Mouse (Mus musculus): ENCODE data around the gene Tnp2. TPM values are rescaled to one million over a fixed set of nuclear protein-coding genes. Genes with fewer than 3 reads are reported as not detected.

Tnp2 gene
- not detected in 2 replicates for polyA plus RNA-seq (2014; fragmentation: Nextera tagmentation; extraction: Ambion mirVana)

DNA sequence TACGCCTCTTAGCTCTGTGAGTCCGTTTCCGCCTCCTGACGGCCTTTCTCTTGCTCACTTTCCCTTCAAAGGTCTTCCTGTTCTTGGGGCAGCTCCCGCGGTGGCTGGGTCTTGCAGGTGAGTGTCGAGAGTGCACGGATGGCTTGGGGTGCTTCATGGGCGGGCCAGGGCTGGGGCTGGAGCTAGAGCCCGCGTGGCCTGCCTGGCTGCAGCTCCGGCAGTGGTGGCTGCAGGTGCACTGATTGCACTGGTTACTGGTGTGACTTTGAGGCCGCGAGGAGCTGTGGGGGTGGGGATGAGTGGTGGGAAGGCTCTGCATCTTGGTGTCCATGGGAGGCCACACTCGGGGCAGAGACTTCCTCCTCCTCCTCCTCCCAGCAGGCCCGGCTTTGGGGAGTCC, at the start of gene Tnp2:
Tnp2 (minus strand) TSS at position 390 of the 400 bp plus-strand sequence.
- Histone ChIP-seq H3K4me3 (ENCODE audit: low read depth, low read length) (no peak within 1 kb of the TSS), H3K9ac (no peak within 1 kb of the TSS), H3K9me3 (ENCODE audit: low read depth, low read length) (no peaks in the 10 kb centered on the region), H3K4me1 (ENCODE audit: insufficient read depth) (peaks cover 8% of the 10 kb centered on the region), H3K27me3 (ENCODE audit: insufficient read depth, low read length) (no peaks in the 10 kb centered on the region), H3K4me2 (no peak within 1 kb of the TSS), H3K36me3 (ENCODE audit: insufficient read depth) (no peaks in the 10 kb centered on the region), H3K27ac (ENCODE audit: low read depth) (no peak within 1 kb of the TSS)
- ATAC-seq (ENCODE audit: insufficient read depth) (no peak), DNase-seq (no peak)
- no peak for TF ChIP-seq CTCF (IDR thresholded peaks at IDR 0.05; ENCODE audit: low read depth)
- 45% methylated on average over 16 of the region's 16 CpGs for WGBS

DNA sequence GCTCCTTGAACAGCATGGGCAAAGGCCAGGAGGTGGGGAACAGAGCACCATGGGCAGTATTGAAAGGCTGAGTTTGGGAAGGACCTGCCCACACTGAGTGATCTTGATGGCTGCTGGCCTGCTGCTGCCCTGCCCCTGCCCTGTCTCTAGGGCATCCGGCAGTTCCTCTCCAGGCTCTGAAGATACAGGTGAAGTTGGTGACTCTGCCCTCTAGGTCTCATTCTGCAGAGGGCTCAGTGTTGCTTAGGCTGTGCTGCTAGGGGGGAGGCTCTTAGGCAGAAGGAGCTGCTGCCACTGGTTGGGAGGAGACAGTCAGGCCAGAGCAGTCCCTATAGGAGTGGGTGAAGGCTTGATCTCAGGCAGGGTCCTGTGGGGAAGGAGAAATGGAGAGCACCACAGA, 49.4 kb upstream of the Tnp2 start:
- no peak overlapping the region for H3K4me2 ChIP-seq
- WGBS: 88% methylated on average over 1 of the region's 1 CpGs
- H3K27me3 ChIP-seq (ENCODE audit: insufficient read depth, low read length): no peaks in the 10 kb centered on the region
- H3K4me3 ChIP-seq (ENCODE audit: low read depth, low read length): no peak overlapping the region
- ATAC-seq (ENCODE audit: insufficient read depth): no peak
- peaks cover 13% of the 10 kb centered on the region for H3K4me1 ChIP-seq (ENCODE audit: insufficient read depth)
- no peak for TF ChIP-seq CTCF (IDR thresholded peaks at IDR 0.05; ENCODE audit: low read depth)
- no peaks in the 10 kb centered on the region for H3K9me3 ChIP-seq (ENCODE audit: low read depth, low read length)
- DNase-seq: no peak
- H3K9ac ChIP-seq: no peak overlapping the region
- H3K36me3 ChIP-seq (ENCODE audit: insufficient read depth): peaks cover 8% of the 10 kb centered on the region; the same call in 1 of the 2 replicates
- peak overlapping the region; percentile 54; the same call in 1 of the 2 replicates for H3K27ac ChIP-seq (ENCODE audit: low read depth)

DNA sequence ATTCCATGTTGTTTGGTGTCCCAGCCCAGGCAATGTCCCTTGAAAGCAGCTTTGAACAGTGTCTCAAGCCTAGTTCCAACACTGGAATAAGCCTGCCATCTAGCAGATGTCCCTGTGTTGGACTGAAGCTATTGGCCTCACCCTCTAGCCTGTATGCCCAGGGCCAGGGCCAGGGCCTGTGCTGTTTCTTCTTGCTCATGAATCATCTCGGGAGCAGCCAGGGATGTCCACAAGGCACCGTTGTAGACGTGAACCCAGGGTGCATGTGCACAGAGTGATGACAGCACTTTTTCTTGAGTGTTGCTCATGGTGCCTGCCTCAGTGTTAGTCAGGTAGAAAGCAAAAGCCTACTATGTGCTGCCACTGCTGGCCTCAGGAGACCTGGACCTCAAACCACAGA, 48.8 kb upstream of the Tnp2 start:
- no peak overlapping the region for H3K27ac ChIP-seq (ENCODE audit: low read depth)
- H3K9me3 ChIP-seq (ENCODE audit: low read depth, low read length): no peaks in the 10 kb centered on the region
- no peak overlapping the region for H3K9ac ChIP-seq
- no peak overlapping the region for H3K4me3 ChIP-seq (ENCODE audit: low read depth, low read length)
- H3K27me3 ChIP-seq (ENCODE audit: insufficient read depth, low read length): no peaks in the 10 kb centered on the region
- H3K36me3 ChIP-seq (ENCODE audit: insufficient read depth): peaks cover 8% of the 10 kb centered on the region; the same call in 1 of the 2 replicates
- ATAC-seq (ENCODE audit: insufficient read depth) (no peak), DNase-seq (no peak)
- H3K4me2 ChIP-seq: no peak overlapping the region
- H3K4me1 ChIP-seq (ENCODE audit: insufficient read depth): peaks cover 13% of the 10 kb centered on the region
- no peak for TF ChIP-seq CTCF (IDR thresholded peaks at IDR 0.05; ENCODE audit: low read depth)
- WGBS: 78% methylated on average over 3 of the region's 3 CpGs

DNA sequence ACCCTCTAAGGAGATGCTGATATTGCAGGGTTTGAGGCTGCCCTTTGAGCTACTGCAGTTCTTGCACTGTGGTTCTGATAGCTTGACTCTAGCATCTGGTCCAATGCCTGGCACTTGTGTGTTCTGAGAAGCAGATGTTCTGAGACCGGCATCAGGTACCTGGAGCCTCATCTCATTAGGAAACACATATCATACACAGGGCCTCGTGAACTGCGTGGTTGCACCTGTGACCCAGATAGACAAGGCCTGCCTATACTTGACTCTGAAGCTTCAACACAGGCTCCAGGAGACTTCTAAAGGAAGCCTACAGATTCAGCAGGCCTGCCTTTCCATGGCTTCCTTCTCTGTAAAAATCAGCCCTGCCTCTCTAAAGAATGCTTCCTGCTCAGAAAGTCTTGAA, 47.9 kb upstream of the Tnp2 start:
- H3K4me2 ChIP-seq: no peak overlapping the region
- H3K4me1 ChIP-seq (ENCODE audit: insufficient read depth): peaks cover 13% of the 10 kb centered on the region

DNA sequence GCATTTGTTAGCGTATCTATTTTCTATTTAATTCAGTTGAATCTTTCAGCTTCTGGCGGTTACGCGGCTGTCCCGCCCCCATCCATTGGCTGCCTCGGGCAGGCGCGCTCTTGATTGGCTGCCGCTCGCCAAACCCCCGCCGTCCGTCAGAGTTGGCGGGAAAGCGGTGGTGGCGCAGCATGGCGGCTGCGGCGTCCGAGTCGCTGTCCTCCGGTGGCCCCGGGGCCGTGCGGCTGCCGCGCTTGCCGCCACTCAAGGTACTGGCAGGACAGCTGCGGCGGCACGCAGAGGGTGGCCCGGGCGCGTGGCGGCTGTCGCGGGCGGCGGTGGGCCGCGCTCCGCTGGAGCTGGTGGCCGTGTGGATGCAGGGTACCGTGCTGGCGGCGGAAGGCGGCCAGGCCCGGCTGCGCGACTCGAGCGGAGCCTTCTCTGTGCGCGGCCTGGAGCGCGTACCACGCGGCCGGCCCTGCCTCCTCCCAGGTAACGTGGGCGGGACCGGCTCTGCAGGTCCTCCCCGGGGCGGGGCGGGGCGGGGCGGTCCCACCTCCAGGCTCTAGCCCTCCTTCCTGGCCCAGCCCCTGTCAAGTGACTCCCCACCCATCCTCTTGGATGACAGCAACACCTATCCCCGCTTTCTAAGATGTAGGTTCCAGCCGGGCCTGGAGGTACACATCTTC, 46.6 kb upstream of the Tnp2 start, which contains the start of gene Rmi2:
Rmi2 (plus strand) TSS at position 149 of the 677 bp plus-strand sequence.
- under 1% methylated on average over 67 of the region's 69 CpGs for WGBS
- peak; percentile 95 for DNase-seq
- Histone ChIP-seq H3K4me1 (ENCODE audit: insufficient read depth) (peaks cover 13% of the 10 kb centered on the region), H3K4me2 (peak within 1 kb of the TSS; percentile 90), H3K9ac (peak within 1 kb of the TSS; percentile 83), H3K36me3 (ENCODE audit: insufficient read depth) (0 out of 2 replicates have a peak, but pooled peaks cover 4% of the 10 kb centered on the region), H3K4me3 (ENCODE audit: low read depth, low read length) (peak within 1 kb of the TSS; percentile 80), H3K27me3 (ENCODE audit: insufficient read depth, low read length) (no peaks in the 10 kb centered on the region), H3K9me3 (ENCODE audit: low read depth, low read length) (no peaks in the 10 kb centered on the region), H3K27ac (ENCODE audit: low read depth) (peak within 1 kb of the TSS; percentile 95)
- no peak for TF ChIP-seq CTCF (IDR thresholded peaks at IDR 0.05; ENCODE audit: low read depth)
- peak; percentile 93 for ATAC-seq (ENCODE audit: insufficient read depth)

More for the DNA sequence above, 47.9 kb upstream of the Tnp2 start:
- Histone ChIP-seq H3K27me3 (ENCODE audit: insufficient read depth, low read length) (no peaks in the 10 kb centered on the region), H3K9ac (no peak overlapping the region), H3K9me3 (ENCODE audit: low read depth, low read length) (no peaks in the 10 kb centered on the region), H3K4me3 (ENCODE audit: low read depth, low read length) (no peak overlapping the region), H3K36me3 (ENCODE audit: insufficient read depth) (peaks cover 7% of the 10 kb centered on the region; the same call in 1 of the 2 replicates), H3K27ac (ENCODE audit: low read depth) (no peak overlapping the region)
- DNase-seq (no peak), ATAC-seq (ENCODE audit: insufficient read depth) (no peak)
- TF ChIP-seq CTCF (IDR thresholded peaks at IDR 0.05; ENCODE audit: low read depth): no peak
- WGBS: 84% methylated on average over 3 of the region's 3 CpGs

DNA sequence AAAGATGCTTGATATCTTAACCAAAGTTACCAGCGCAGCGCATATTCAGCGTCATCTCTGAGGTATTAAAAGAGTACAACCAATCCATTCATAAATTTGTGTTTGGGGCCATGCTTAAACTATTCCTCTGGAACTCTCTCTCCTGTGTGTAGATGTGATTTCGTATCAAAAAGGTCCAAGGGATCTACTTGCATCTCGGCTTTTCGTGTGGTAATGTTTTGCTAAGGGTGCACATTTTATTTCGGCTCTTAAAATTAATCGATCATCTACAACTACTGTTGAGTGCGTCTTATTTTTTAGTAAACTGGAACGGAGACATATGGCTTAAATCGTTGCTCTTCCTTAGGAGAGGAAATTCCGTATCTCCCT, 46.1 kb upstream of the Tnp2 start:
- H3K36me3 ChIP-seq (ENCODE audit: insufficient read depth): no peaks in the 10 kb centered on the region
- H3K4me3 ChIP-seq (ENCODE audit: low read depth, low read length): peak overlapping the region; percentile 80
- no peak overlapping the region; the same call in 1 of the 2 replicates for H3K27ac ChIP-seq (ENCODE audit: low read depth)
- H3K4me1 ChIP-seq (ENCODE audit: insufficient read depth): peaks cover 13% of the 10 kb centered on the region
- ATAC-seq (ENCODE audit: insufficient read depth) (peak; percentile 3; the same call in 1 of the 2 replicates), DNase-seq (peak; percentile 55)
- WGBS: 5% methylated on average over 12 of the region's 12 CpGs
- peak overlapping the region; percentile 90 for H3K4me2 ChIP-seq
- no peaks in the 10 kb centered on the region for H3K27me3 ChIP-seq (ENCODE audit: insufficient read depth, low read length)
- H3K9ac ChIP-seq: peak overlapping the region; percentile 83
- TF ChIP-seq CTCF (IDR thresholded peaks at IDR 0.05; ENCODE audit: low read depth): no peak
- no peaks in the 10 kb centered on the region for H3K9me3 ChIP-seq (ENCODE audit: low read depth, low read length)

DNA sequence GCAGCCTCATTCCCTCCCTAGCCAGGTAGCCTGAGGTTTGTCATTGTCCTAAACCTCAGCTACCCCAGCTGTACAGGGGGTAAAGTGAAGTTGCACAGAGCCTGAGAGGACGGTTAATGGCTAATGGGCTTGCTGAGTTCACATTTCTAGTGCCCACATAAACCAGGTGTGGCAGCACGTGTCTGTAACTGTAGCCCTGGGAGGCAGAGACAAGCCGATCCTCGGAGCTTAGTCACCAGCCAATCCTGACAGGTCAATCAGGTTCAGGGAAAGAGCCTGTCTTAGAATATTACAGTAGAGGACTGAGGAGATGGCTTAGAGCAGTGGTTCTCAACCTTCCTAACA, 40.0 kb upstream of the Tnp2 start:
- no peak for TF ChIP-seq CTCF (IDR thresholded peaks at IDR 0.05; ENCODE audit: low read depth)

More for the DNA sequence above, 40.0 kb upstream of the Tnp2 start:
- Histone ChIP-seq H3K36me3 (ENCODE audit: insufficient read depth) (no peaks in the 10 kb centered on the region), H3K4me1 (ENCODE audit: insufficient read depth) (no peaks in the 10 kb centered on the region), H3K4me3 (ENCODE audit: low read depth, low read length) (no peak overlapping the region), H3K9me3 (ENCODE audit: low read depth, low read length) (no peaks in the 10 kb centered on the region), H3K27ac (ENCODE audit: low read depth) (no peak overlapping the region), H3K27me3 (ENCODE audit: insufficient read depth, low read length) (no peaks in the 10 kb centered on the region), H3K9ac (no peak overlapping the region), H3K4me2 (no peak overlapping the region)
- 69% methylated on average over 4 of the region's 4 CpGs for WGBS
- ATAC-seq (ENCODE audit: insufficient read depth) (no peak), DNase-seq (no peak)

Measured in lung, embryonic 14.5 days (tissue).